Mouse (Mus musculus) limb, embryonic 15.5 days (tissue): ENCODE data around the gene Trp63. TPM values are rescaled to one million over a fixed set of nuclear protein-coding genes. Genes with fewer than 3 reads are reported as not detected.

Source experiments
- ATAC-seq: fragments of 200-750 bp; cut with Nextera tagmentation; 2 replicates; pipeline ENCODE4 v1.8.0; 2017; ENCODE audit warnings: low read depth, moderate TSS enrichment; ENCODE audit not compliant: insufficient number of reproducible peaks, low FRiP score, low TSS enrichment
- H3K27ac ChIP-seq: fragments of 300-500 bp; sonication (generic); 2 replicates; pipeline ENCODE4 v1.5.1; 2015; ENCODE audit warnings: moderate library complexity, mild to moderate bottlenecking, inconsistent platforms
- H3K27me3 ChIP-seq: fragments of 300-500 bp; sonication (generic); 2 replicates; pipeline ENCODE4 v1.6.1; 2015; ENCODE audit warnings: inconsistent platforms
- H3K36me3 ChIP-seq: fragments of 300-500 bp; sonication (generic); 2 replicates; pipeline ENCODE4 v1.6.1; 2015; ENCODE audit warnings: inconsistent platforms
- H3K4me1 ChIP-seq: fragments of 300-500 bp; sonication (generic); 2 replicates; pipeline ENCODE4 v1.6.1; 2015; ENCODE audit warnings: inconsistent platforms
- H3K4me2 ChIP-seq: fragments of 300-500 bp; sonication (generic); 2 replicates; pipeline ENCODE4 v1.6.1; 2015; ENCODE audit warnings: mild to moderate bottlenecking, inconsistent platforms
- H3K4me3 ChIP-seq: fragments of 300-500 bp; sonication (generic); 2 replicates; pipeline ENCODE4 v1.5.1; 2015; ENCODE audit warnings: mild to moderate bottlenecking, inconsistent platforms
- H3K9ac ChIP-seq: fragments of 300-500 bp; sonication (generic); 2 replicates; pipeline ENCODE4 v1.6.1; 2015; ENCODE audit warnings: inconsistent platforms
- H3K9me3 ChIP-seq: fragments of 300-500 bp; sonication (generic); 2 replicates; pipeline ENCODE4 v1.6.1; 2016; ENCODE audit warnings: inconsistent platforms
- WGBS: fragments of 180-500 bp; shearing (Covaris S2); methylation state at CpG from one replicate; pipeline ENCODE4 v1.1.7; 2015; 5-methylcytosine and 5-hydroxymethylcytosine counted together
- polyA plus RNA-seq: library from polyadenylated mRNA; unstranded; fragments of >200 nt; fragmentation: Nextera tagmentation; extraction: Ambion mirVana; gene quantifications from 2 replicates; pipeline ENCODE4 v1.2.1, GENCODE M21; 2015

Trp63 gene
- polyA plus RNA-seq, 1 experiment from 2014 or later, result 64.8 TPM

GRCm38 (mm10) chr16:25723131-25723530 lies 39.6 kb downstream of the Trp63 start:
- WGBS, result 64% methylated on average over 5 of the region's 5 CpGs
- Histone ChIP-seq H3K9ac (no peak overlapping the region), H3K4me1 (no peaks in the 10 kb centered on the region), H3K4me3 (no peak overlapping the region), H3K27me3 (no peaks in the 10 kb centered on the region), H3K4me2 (no peak overlapping the region), H3K36me3 (no peaks in the 10 kb centered on the region), H3K27ac (no peak overlapping the region; the same call in 1 of the 2 replicates), H3K9me3 (no peaks in the 10 kb centered on the region)
- ATAC-seq, result no peak

GRCm38 (mm10) chr16:25727001-25727400 lies 43.4 kb downstream of the Trp63 start:
- Histone ChIP-seq H3K9ac (no peak overlapping the region), H3K9me3 (no peaks in the 10 kb centered on the region), H3K4me1 (no peaks in the 10 kb centered on the region), H3K36me3 (no peaks in the 10 kb centered on the region), H3K4me2 (no peak overlapping the region), H3K4me3 (no peak overlapping the region), H3K27me3 (no peaks in the 10 kb centered on the region), H3K27ac (no peak overlapping the region)
- no peak for ATAC-seq
- 94% methylated on average over 5 of the region's 5 CpGs for WGBS

- no peak for ATAC-seq
- H3K4me3 ChIP-seq, result no peak overlapping the region
- H3K36me3 ChIP-seq, result no peaks in the 10 kb centered on the region
- H3K9ac ChIP-seq, result no peak overlapping the region
- WGBS, result 24% methylated on average over 7 of the region's 7 CpGs
- no peaks in the 10 kb centered on the region for H3K27me3 ChIP-seq
- no peaks in the 10 kb centered on the region for H3K4me1 ChIP-seq
- H3K4me2 ChIP-seq, result no peak overlapping the region
- no peaks in the 10 kb centered on the region for H3K9me3 ChIP-seq
- H3K27ac ChIP-seq, result no peak overlapping the region
These were observed 44.5 kb downstream of the Trp63 start for GRCm38 (mm10) chr16:25727957-25728506.

DNA sequence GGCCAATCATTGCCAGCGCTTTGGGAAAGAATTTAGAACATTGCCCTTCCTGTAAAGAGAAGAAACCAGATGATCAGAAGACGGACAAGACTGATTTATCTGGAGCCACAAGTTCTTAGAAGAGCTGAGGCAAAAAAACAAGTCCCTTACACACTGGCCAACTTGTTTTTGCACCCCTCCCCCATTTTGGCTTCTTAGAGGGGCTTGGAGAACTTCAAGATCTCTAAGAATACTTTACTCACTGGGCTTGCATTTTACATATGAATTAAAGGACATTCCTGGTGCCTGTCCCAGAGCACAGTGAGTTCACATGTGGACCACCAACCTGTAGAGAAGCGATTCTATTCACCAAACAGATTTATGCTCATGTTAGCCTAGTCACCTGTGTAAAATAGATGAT lies 53.3 kb downstream of the Trp63 start:
- 63% methylated on average over 3 of the region's 3 CpGs for WGBS
- Histone ChIP-seq H3K9ac (no peak overlapping the region), H3K9me3 (no peaks in the 10 kb centered on the region), H3K27ac (no peak overlapping the region), H3K36me3 (no peaks in the 10 kb centered on the region), H3K4me2 (no peak overlapping the region), H3K4me3 (no peak overlapping the region), H3K27me3 (no peaks in the 10 kb centered on the region), H3K4me1 (no peaks in the 10 kb centered on the region)
- no peak for ATAC-seq

DNA sequence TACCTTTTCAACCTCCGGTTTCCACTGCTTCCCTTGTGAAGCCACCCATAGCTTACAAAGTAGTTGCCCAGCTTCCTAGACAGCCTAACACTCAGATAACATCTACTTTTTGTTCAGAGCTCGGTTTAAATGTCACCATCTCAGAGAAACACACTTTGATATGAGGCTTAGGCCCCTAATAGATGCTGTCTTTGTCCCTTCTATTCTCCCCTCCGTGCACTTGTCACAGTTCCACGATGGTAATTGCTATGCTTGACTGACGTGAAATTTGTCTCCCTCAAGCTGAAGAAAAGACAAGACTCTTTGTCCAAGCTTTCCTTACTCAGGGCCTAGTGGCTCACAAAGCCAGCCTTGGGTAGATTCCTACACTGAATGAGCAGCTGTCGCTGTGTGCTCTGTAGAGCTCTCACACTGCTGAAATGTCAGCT lies 54.1 kb downstream of the Trp63 start:
- no peak overlapping the region for H3K4me3 ChIP-seq
- no peak overlapping the region for H3K9ac ChIP-seq
- no peak for ATAC-seq
- H3K4me1 ChIP-seq, result no peaks in the 10 kb centered on the region
- no peaks in the 10 kb centered on the region for H3K36me3 ChIP-seq
- H3K9me3 ChIP-seq, result no peaks in the 10 kb centered on the region
- H3K4me2 ChIP-seq, result no peak overlapping the region
- WGBS, result 62% methylated on average over 6 of the region's 6 CpGs
- peak overlapping the region; percentile 47; the same call in 1 of the 2 replicates for H3K27ac ChIP-seq
- H3K27me3 ChIP-seq, result no peaks in the 10 kb centered on the region

DNA sequence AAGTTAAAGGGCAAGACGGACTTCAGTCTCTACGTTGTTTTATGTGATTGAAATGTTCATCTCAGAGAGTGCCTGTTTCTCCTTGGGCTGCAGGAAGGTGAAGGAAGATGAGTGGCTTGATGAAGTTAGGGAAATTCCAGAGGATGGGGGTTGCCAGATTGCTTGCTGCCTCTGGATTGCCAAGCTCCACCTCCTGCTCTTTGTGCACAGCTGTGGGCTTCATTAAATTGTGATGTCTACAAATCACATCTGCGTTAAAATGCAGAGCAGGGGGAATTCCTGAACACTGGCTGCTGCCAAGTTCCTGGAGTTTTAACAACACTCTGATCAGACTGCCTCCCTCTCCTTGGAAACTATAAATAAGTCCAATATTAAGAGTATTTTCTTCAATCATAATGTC lies 63.2 kb downstream of the Trp63 start:
- H3K9ac ChIP-seq, result no peak overlapping the region
- H3K9me3 ChIP-seq, result no peaks in the 10 kb centered on the region
- no peak overlapping the region for H3K4me2 ChIP-seq
- H3K36me3 ChIP-seq, result no peaks in the 10 kb centered on the region
- WGBS, result 6% methylated on average over 3 of the region's 3 CpGs
- no peak overlapping the region for H3K27ac ChIP-seq
- no peak overlapping the region for H3K4me3 ChIP-seq
- no peak; the same call in 1 of the 2 replicates for ATAC-seq
- peaks cover 3% of the 10 kb centered on the region; the same call in 1 of the 2 replicates for H3K4me1 ChIP-seq
- no peaks in the 10 kb centered on the region for H3K27me3 ChIP-seq

DNA sequence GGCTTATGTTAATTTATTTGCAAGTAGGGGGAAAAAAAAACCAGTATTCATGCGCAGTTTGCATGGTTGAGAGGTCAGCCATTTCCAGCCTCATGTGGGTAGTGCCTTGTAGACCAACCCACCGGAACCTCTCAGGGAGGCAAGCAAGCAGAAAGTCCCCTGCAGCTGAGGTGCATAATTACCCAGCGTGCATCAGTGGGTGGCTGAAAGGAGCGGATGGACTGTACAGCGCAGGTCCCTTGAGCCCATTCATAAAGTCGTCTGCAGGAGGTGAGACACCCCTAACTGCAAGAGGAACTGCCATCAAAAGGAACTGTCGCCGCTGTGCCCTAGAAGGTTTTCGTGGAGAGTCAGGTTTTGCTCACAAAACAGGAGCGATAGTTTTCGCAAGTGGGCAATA lies 68.3 kb downstream of the Trp63 start:
- no peak for ATAC-seq
- Histone ChIP-seq H3K9ac (no peak overlapping the region), H3K4me3 (no peak overlapping the region), H3K9me3 (no peaks in the 10 kb centered on the region), H3K27me3 (no peaks in the 10 kb centered on the region), H3K4me2 (no peak overlapping the region), H3K4me1 (peaks cover 3% of the 10 kb centered on the region; the same call in 1 of the 2 replicates), H3K36me3 (no peaks in the 10 kb centered on the region), H3K27ac (no peak overlapping the region)
- 82% methylated on average over 11 of the region's 11 CpGs for WGBS

- H3K4me3 ChIP-seq, result no peak overlapping the region
- H3K36me3 ChIP-seq, result no peaks in the 10 kb centered on the region
- ATAC-seq, result no peak
- H3K9ac ChIP-seq, result no peak overlapping the region
- no peak overlapping the region for H3K4me2 ChIP-seq
- no peaks in the 10 kb centered on the region for H3K9me3 ChIP-seq
- H3K27ac ChIP-seq, result no peak overlapping the region
- no peaks in the 10 kb centered on the region for H3K27me3 ChIP-seq
- 65% methylated on average over 2 of the region's 2 CpGs for WGBS
- H3K4me1 ChIP-seq, result no peaks in the 10 kb centered on the region
These were observed 74.5 kb downstream of the Trp63 start for GRCm38 (mm10) chr16:25758108-25758507.

GRCm38 (mm10) chr16:25765549-25765948 lies 82.0 kb downstream of the Trp63 start:
- 42% methylated on average over 5 of the region's 5 CpGs for WGBS

GRCm38 (mm10) chr16:25774611-25775010 lies 91.0 kb downstream of the Trp63 start:
- 55% methylated on average over 7 of the region's 7 CpGs for WGBS
- ATAC-seq, result no peak
- Histone ChIP-seq H3K36me3 (no peaks in the 10 kb centered on the region), H3K4me3 (no peak overlapping the region), H3K9me3 (no peaks in the 10 kb centered on the region), H3K27me3 (no peaks in the 10 kb centered on the region), H3K4me1 (no peaks in the 10 kb centered on the region), H3K27ac (no peak overlapping the region), H3K4me2 (no peak overlapping the region), H3K9ac (no peak overlapping the region)

More at GRCm38 (mm10) chr16:25765549-25765948, 82.0 kb downstream of the Trp63 start:
- Histone ChIP-seq H3K27me3 (no peaks in the 10 kb centered on the region), H3K9ac (no peak overlapping the region), H3K36me3 (no peaks in the 10 kb centered on the region), H3K4me1 (no peaks in the 10 kb centered on the region), H3K9me3 (no peaks in the 10 kb centered on the region), H3K27ac (no peak overlapping the region), H3K4me3 (no peak overlapping the region), H3K4me2 (no peak overlapping the region)
- no peak for ATAC-seq

- Histone ChIP-seq H3K36me3 (no peaks in the 10 kb centered on the region), H3K4me1 (no peaks in the 10 kb centered on the region), H3K4me2 (no peak overlapping the region), H3K4me3 (no peak overlapping the region), H3K9me3 (no peaks in the 10 kb centered on the region), H3K27ac (no peak overlapping the region), H3K27me3 (no peaks in the 10 kb centered on the region), H3K9ac (no peak overlapping the region)
- WGBS, result 66% methylated on average over 1 of the region's 1 CpGs
- no peak for ATAC-seq
These were observed 93.9 kb downstream of the Trp63 start for GRCm38 (mm10) chr16:25777501-25777900.

- ATAC-seq, result no peak
- H3K9me3 ChIP-seq, result no peaks in the 10 kb centered on the region
- WGBS, result 53% methylated on average over 4 of the region's 4 CpGs
- H3K27me3 ChIP-seq, result no peaks in the 10 kb centered on the region
- H3K36me3 ChIP-seq, result no peaks in the 10 kb centered on the region
- no peaks in the 10 kb centered on the region for H3K4me1 ChIP-seq
- H3K4me2 ChIP-seq, result no peak overlapping the region
- peak overlapping the region; percentile 33; the same call in 1 of the 2 replicates for H3K27ac ChIP-seq
- H3K9ac ChIP-seq, result no peak overlapping the region
- no peak overlapping the region for H3K4me3 ChIP-seq
These were observed 96.4 kb downstream of the Trp63 start for GRCm38 (mm10) chr16:25779964-25780363.

GRCm38 (mm10) chr16:25784246-25784645 lies 100.7 kb downstream of the Trp63 start:
- Histone ChIP-seq H3K27ac (no peak overlapping the region), H3K27me3 (no peaks in the 10 kb centered on the region), H3K4me2 (no peak overlapping the region), H3K4me3 (no peak overlapping the region), H3K9ac (no peak overlapping the region), H3K36me3 (no peaks in the 10 kb centered on the region), H3K9me3 (no peaks in the 10 kb centered on the region), H3K4me1 (no peaks in the 10 kb centered on the region)
- 76% methylated on average over 2 of the region's 2 CpGs for WGBS
- no peak for ATAC-seq
